Mouse (Mus musculus): ENCODE results near the gene St8sia1.

DNA sequence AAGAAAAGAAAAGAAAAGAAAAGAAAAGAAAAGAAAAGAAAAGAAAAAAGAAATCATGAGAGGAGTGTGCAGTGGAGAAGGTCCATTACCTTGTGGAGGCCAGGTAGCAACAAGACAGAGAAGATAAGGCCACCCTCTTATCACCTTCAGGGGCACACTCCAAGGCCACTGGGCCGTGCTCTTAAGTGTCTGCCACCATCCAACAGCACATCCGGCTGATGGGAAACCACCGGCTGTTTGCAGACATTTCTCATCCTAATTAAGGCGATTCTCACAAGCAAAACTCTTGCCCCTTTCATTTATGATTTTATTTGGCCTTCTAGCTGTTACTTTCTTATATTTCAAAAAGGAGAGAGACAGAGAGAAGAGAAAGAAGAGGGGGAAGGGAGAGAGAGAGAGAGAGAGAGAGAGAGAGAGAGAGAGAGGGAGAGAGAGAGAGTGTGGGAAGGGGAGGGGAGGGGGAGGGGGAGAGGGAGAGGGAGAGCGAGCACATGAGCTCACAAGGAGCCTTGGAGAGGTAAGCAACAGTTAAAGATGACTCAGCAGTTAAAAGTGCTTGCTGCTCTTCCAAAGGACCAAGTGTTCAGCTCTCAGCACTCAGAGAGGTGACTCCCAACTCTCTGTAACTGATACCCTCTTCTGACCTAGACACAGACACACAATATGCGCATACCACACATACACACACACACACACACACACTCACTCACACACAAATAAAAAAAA lies 154.7 kb downstream of the St8sia1 start:
- TF ChIP-seq GATA1 (IDR thresholded peaks at IDR 0.05; ENCODE audit: low read length) (no peak), TAL1 (IDR thresholded peaks at IDR 0.05; ENCODE audit: low read length) (no peak)
